Comparison of ENCODE assay signal across 11 mouse cellular contexts in genomic region chr17:50021400-50021799, GRCm38 (mm10).
A peak's percentile ranks its signal among the peaks of the same experiment; 100 is the strongest.
DNase-seq lines count a peak whose midpoint lies in the region; ATAC-seq and TF ChIP-seq lines count a peak whose summit lies in the region.
"Had no signal": no experiment of that assay in that cellular context is flagged by ENCODE, and none has a peak within 500 bp of the region (broad histone marks: within the 10 kb centered on the region; RNA-seq: fewer than 3 reads in every experiment).

No protein-coding gene starts in this region.

- 4% methylated on average over 4 of the region's 4 CpGs for WGBS in forebrain, embryonic 13.5 days
- 14% methylated on average over 4 of the region's 4 CpGs for WGBS in hindbrain, postnatal 0 days
- WGBS in midbrain, embryonic 16.5 days, result 9% methylated on average over 4 of the region's 4 CpGs

- no peaks in the 10 kb centered on the region for H3K9me3 ChIP-seq in forebrain, embryonic 13.5 days (replicated peaks)
- no peaks in the 10 kb centered on the region for H3K9me3 ChIP-seq in hindbrain, postnatal 0 days (ENCODE audit: low read length)
- H3K9me3 ChIP-seq in midbrain, embryonic 16.5 days (replicated peaks; ENCODE audit: control insufficient read depth, low read length, poor library complexity, severe bottlenecking), result no peaks in the 10 kb centered on the region
- H3K9me3 ChIP-seq: lung, embryonic 15.5 days had no signal

- H3K27ac ChIP-seq in forebrain, embryonic 13.5 days, result peak overlapping the region; percentile 49
- no peak overlapping the region for H3K27ac ChIP-seq in hindbrain, postnatal 0 days
- peak overlapping the region; percentile 56 for H3K27ac ChIP-seq in midbrain, embryonic 16.5 days (ENCODE audit: low read length)
- H3K27ac ChIP-seq: lung, embryonic 15.5 days had no signal

- H3K4me2 ChIP-seq in forebrain, embryonic 13.5 days, result no peak overlapping the region
- H3K4me2 ChIP-seq in hindbrain, postnatal 0 days (ENCODE audit: low read depth, low read length), result no peak overlapping the region
- H3K4me2 ChIP-seq in midbrain, embryonic 16.5 days (ENCODE audit: low read length), result no peak overlapping the region
- H3K4me2 ChIP-seq: lung, embryonic 15.5 days had no signal

- H3K36me3 ChIP-seq in forebrain, embryonic 13.5 days (ENCODE audit: poor library complexity, severe bottlenecking), result no peaks in the 10 kb centered on the region
- H3K36me3 ChIP-seq in hindbrain, postnatal 0 days (ENCODE audit: insufficient read depth, low read length), result no peaks in the 10 kb centered on the region
- H3K36me3 ChIP-seq in midbrain, embryonic 16.5 days (ENCODE audit: control insufficient read depth, insufficient read depth, low read length), result no peaks in the 10 kb centered on the region
- H3K36me3 ChIP-seq: lung, embryonic 15.5 days had no signal

- H3K4me1 ChIP-seq in forebrain, embryonic 13.5 days, result peaks cover 54% of the 10 kb centered on the region
- peaks cover 24% of the 10 kb centered on the region for H3K4me1 ChIP-seq in hindbrain, postnatal 0 days (ENCODE audit: insufficient read depth, low read length)
- H3K4me1 ChIP-seq in midbrain, embryonic 16.5 days (ENCODE audit: control insufficient read depth, insufficient read depth, low read length), result peaks cover 27% of the 10 kb centered on the region

- intact Hi-C loops in heart, postnatal 25 days (cut with DNase I), result no loop called here

- DNase-seq in embryo, embryonic 10.5 days (ENCODE audit: low spot score), result peak; percentile 28
- no peak for DNase-seq in embryo, embryonic 11 days
- peak; percentile 43 for DNase-seq in hindbrain, postnatal 0 days (ENCODE audit: low spot score)
- DNase-seq in cerebellum, adult 11 months, result no peak
- DNase-seq in heart, postnatal 25 days (ENCODE audit: low spot score), result no peak
- DNase-seq: gastrocnemius, postnatal 14 days; kidney, adult 11 months had no signal

- no peak overlapping the region for H3K9ac ChIP-seq in forebrain, embryonic 13.5 days
- no peak overlapping the region for H3K9ac ChIP-seq in hindbrain, postnatal 0 days (replicated peaks; ENCODE audit: low read length)
- no peak overlapping the region for H3K9ac ChIP-seq in midbrain, embryonic 16.5 days (ENCODE audit: low read depth, low read length)
- H3K9ac ChIP-seq: lung, embryonic 15.5 days had no signal

- no peak overlapping the region for H3K4me3 ChIP-seq in forebrain, embryonic 13.5 days
- H3K4me3 ChIP-seq in hindbrain, postnatal 0 days (ENCODE audit: low read length), result no peak overlapping the region
- no peak overlapping the region for H3K4me3 ChIP-seq in midbrain, embryonic 16.5 days (ENCODE audit: low read depth, low read length)
- H3K4me3 ChIP-seq: lung, embryonic 15.5 days had no signal

- no peaks in the 10 kb centered on the region for H3K27me3 ChIP-seq in forebrain, embryonic 13.5 days
- H3K27me3 ChIP-seq in hindbrain, postnatal 0 days (ENCODE audit: insufficient read depth, low read length), result no peaks in the 10 kb centered on the region
- no peaks in the 10 kb centered on the region for H3K27me3 ChIP-seq in midbrain, embryonic 16.5 days (ENCODE audit: control insufficient read depth, insufficient read depth, low read depth, low read length)
- H3K27me3 ChIP-seq: lung, embryonic 15.5 days had no signal

- no peak for TF ChIP-seq CTCF in hindbrain, postnatal 0 days (IDR thresholded peaks at IDR 0.05; ENCODE audit: low read depth)

- peak; percentile 55 for ATAC-seq in forebrain, embryonic 13.5 days
- ATAC-seq in hindbrain, postnatal 0 days, result no peak
- ATAC-seq in midbrain, embryonic 16.5 days, result peak; percentile 47
- no peak for ATAC-seq in monocyte, adult 5-6 weeks (replicated peaks; ENCODE audit: insufficient number of reproducible peaks, low FRiP score, low TSS enrichment, poor library complexity, severe bottlenecking)

Comparison
In these comparisons a context has a peak if more than half of its experiments do, and no peak if none do; other contexts are left out.
1. DNase-seq: peak in embryo, embryonic 10.5 days (single experiment) and hindbrain, postnatal 0 days (single experiment); none in embryo, embryonic 11 days (single experiment), cerebellum, adult 11 months (single experiment) and heart, postnatal 25 days (single experiment).
2. ATAC-seq: peak in forebrain, embryonic 13.5 days (single experiment) and midbrain, embryonic 16.5 days (single experiment); none in hindbrain, postnatal 0 days (single experiment) and monocyte, adult 5-6 weeks (single experiment).